Mouse (Mus musculus): ENCODE data around the gene Bcor. TPM values are rescaled to one million over a fixed set of nuclear protein-coding genes. Genes with fewer than 3 reads are reported as not detected.

Gene Bcor
- polyA plus RNA-seq, 1 experiment from 2014 or later: 11.7 TPM

DNA sequence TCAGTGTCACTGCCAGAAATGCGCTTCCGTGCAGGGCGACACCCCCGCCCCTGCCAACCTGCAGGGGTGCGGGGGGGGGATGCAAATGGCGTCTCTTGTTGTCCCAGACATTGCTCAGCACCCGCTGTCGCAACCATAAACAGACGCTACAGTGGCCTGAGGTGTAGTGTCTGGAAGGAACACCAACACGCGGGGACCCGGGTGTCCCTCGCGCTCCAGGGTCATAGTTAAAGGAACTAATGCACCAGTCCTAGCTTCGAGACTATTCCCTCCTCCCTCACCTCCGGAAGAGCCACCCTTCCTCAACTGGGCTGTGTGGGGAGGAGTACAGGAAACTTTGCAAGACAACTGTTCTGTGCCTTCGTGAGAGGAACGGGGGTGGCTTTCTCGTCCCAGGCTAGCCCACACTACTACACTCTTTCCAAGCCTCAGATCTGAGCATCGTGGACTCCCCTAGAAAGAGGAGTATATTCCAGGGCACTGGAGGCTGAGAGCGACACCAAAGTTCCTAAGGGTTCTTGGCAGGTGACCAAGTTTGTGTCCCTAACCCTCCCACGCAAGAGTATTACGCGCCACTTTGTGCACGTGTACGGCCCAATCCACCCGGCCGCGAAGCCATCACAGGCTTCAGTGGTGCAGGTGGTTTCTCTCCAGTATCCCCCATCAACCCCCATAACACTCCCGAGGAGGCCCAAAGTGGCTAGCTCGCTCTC lies 1.2 kb downstream of the Bcor start:
- H3K4me2 ChIP-seq: peak overlapping the region; percentile 69
- H3K4me1 ChIP-seq (replicated peaks): peaks cover 29% of the 10 kb centered on the region
- peak; percentile 25 for ATAC-seq (replicated peaks; ENCODE audit: insufficient number of reproducible peaks, insufficient read depth, low FRiP score, low read depth)
- no peaks in the 10 kb centered on the region for H3K9me3 ChIP-seq (replicated peaks)
- peak overlapping the region; percentile 55 for H3K4me3 ChIP-seq
- peaks cover 36% of the 10 kb centered on the region for H3K27me3 ChIP-seq
- H3K9ac ChIP-seq: peak overlapping the region; percentile 66
- 3% methylated on average over 29 of the region's 31 CpGs for WGBS
- peak overlapping the region; percentile 93 for H3K27ac ChIP-seq
- H3K36me3 ChIP-seq: no peaks in the 10 kb centered on the region

DNA sequence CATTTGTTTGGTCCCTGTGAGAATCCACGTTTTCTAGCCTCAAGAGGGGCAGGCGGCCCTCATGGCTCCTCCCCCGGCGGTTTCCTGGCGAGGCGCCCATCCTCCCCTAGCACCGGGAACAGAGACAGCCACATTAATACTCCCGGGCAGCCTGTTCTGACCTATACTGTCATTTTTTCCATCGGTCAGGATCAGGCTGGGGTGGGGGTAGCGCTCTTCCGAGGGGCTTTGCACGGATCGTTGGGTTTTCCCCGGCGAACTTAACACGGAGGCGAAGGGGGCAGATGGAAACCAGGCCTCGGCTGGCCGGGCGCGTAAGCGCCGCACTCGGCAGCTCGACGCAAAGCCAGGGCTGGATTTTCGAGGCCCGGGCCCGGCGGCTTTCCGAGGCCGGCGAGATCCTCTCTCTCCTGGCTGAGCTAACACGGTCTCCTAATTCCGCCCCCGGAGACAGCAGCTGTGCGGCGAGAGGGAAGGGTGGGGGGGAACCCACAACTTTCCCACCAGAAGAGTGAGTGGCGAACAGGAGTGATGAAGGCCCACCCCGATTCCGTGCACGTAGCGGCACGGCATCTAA lies 1.8 kb downstream of the Bcor start:
- Histone ChIP-seq H3K9ac (peak overlapping the region; percentile 66; the same call in 1 of the 2 replicates), H3K36me3 (no peaks in the 10 kb centered on the region), H3K4me2 (peak overlapping the region; percentile 69), H3K27me3 (peaks cover 40% of the 10 kb centered on the region), H3K4me3 (peak overlapping the region; percentile 55), H3K4me1 (replicated peaks) (peaks cover 29% of the 10 kb centered on the region), H3K27ac (peak overlapping the region; percentile 93), H3K9me3 (replicated peaks) (no peaks in the 10 kb centered on the region)
- 3% methylated on average over 42 of the region's 44 CpGs for WGBS
- peak; percentile 38; the same call in 1 of the 2 replicates for ATAC-seq (replicated peaks; ENCODE audit: insufficient number of reproducible peaks, insufficient read depth, low FRiP score, low read depth)

DNA sequence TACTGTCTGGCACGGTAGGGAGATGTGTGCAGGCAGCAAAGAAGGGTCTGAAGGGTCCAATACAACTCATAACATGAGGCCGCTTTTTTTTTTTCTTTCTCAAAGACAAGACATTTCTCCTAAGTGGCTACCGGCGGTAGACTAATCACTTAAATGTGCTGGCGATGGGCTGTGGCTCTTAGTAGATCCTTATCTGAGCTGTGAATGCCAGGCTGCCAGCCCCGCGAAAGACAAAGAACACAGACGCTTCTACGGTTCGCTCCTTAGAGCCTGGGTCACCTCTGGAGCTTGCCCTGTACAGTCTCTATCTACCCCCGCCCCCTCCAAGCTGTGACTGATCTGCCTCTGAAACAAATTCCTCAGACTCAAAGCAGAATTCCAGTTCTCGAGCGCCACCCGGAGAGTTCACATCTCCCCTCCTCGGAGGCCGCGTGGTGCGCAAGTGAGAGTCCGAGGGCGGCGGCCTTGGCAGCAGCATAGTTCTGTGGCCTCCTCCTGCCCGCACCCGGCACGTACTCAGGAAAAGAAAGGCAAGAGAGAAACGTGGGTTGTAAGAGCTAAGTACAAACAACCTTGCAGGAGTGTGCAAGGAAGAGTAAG lies 2.7 kb downstream of the Bcor start:
- no peaks in the 10 kb centered on the region for H3K9me3 ChIP-seq (replicated peaks)
- peak overlapping the region; percentile 66; the same call in 1 of the 2 replicates for H3K9ac ChIP-seq
- peak; percentile 24 for ATAC-seq (replicated peaks; ENCODE audit: insufficient number of reproducible peaks, insufficient read depth, low FRiP score, low read depth)
- no peaks in the 10 kb centered on the region for H3K36me3 ChIP-seq
- H3K27ac ChIP-seq: peak overlapping the region; percentile 93
- H3K27me3 ChIP-seq: peaks cover 41% of the 10 kb centered on the region
- peaks cover 34% of the 10 kb centered on the region for H3K4me1 ChIP-seq (replicated peaks)
- peak overlapping the region; percentile 69 for H3K4me2 ChIP-seq
- WGBS: 5% methylated on average over 25 of the region's 25 CpGs
- peak overlapping the region; percentile 55 for H3K4me3 ChIP-seq

DNA sequence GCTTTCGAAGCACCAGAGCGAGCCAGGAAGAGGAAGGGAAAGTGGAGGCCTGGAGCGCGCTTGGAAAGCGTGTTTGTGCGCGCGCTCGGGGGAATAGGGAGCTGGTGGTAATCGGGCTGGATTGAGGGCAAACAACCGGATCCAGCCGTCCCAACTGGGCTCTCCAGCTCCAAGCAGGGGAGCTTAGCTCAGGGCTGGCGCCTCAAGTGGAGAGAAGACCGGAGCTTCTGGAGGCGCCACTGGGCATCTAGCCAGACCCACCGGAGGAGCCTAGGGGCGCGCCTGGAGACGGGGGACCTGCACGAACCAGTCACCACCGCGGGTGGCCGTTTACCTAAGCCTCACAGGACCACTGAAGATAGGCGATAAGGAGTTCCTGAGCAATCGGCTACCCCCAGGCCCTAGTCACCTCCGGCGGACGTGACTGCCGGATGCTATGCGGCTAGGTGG lies 4.3 kb downstream of the Bcor start:
- peak overlapping the region; percentile 50 for H3K9ac ChIP-seq
- peak overlapping the region; percentile 41 for H3K4me3 ChIP-seq
- H3K36me3 ChIP-seq: no peaks in the 10 kb centered on the region
- H3K27ac ChIP-seq: peak overlapping the region; percentile 51
- peak overlapping the region; percentile 69 for H3K4me2 ChIP-seq
- no peaks in the 10 kb centered on the region for H3K9me3 ChIP-seq (replicated peaks)
- WGBS: 3% methylated on average over 28 of the region's 30 CpGs
- ATAC-seq (replicated peaks; ENCODE audit: insufficient number of reproducible peaks, insufficient read depth, low FRiP score, low read depth): no peak
- peaks cover 42% of the 10 kb centered on the region for H3K4me1 ChIP-seq (replicated peaks)
- H3K27me3 ChIP-seq: peaks cover 52% of the 10 kb centered on the region

DNA sequence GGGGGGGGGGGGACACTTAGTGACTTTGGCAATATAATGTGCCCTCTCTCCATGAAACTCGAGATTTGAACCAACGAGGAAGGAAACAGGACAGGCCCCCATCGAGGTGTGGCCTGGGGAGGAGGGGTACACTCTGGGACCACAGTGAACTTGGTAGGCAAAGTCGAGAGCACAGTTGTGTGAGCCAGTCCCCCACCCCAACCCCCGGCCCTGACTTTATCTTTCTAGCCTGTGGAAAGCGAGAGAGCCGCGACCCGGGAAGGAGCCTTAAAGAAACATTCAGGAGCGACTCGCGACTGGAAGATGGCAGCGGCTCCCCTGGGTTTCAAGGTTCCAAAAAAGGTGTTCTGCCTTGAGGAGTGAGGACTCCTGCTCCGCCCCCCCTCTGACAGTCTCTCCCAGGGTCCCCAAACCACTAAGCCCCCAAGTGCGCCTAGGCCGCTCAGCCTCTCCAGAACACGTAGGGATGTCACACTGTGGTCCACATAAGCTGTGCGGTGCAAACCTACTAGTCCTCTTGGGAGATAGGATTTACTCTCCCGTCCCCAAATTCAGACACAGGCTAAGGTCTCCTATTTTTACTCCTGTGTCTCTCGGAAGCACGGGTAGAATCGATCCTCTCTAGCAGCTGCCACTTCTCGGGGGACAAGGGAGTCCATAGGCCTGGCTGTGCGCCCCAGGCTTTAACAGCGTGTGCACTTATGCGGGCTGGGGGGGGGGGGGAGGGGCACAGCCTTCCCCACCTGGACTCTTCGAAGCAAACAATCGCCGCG lies 4.9 kb downstream of the Bcor start:
- Histone ChIP-seq H3K4me2 (peak overlapping the region; percentile 69), H3K36me3 (no peaks in the 10 kb centered on the region), H3K9ac (peak overlapping the region; percentile 50), H3K27ac (peak overlapping the region; percentile 51), H3K4me3 (peak overlapping the region; percentile 41), H3K9me3 (replicated peaks) (no peaks in the 10 kb centered on the region), H3K4me1 (replicated peaks) (peaks cover 48% of the 10 kb centered on the region), H3K27me3 (peaks cover 53% of the 10 kb centered on the region)
- no peak for ATAC-seq (replicated peaks; ENCODE audit: insufficient number of reproducible peaks, insufficient read depth, low FRiP score, low read depth)
- 18% methylated on average over 28 of the region's 30 CpGs for whole genome bisulfite sequencing

DNA sequence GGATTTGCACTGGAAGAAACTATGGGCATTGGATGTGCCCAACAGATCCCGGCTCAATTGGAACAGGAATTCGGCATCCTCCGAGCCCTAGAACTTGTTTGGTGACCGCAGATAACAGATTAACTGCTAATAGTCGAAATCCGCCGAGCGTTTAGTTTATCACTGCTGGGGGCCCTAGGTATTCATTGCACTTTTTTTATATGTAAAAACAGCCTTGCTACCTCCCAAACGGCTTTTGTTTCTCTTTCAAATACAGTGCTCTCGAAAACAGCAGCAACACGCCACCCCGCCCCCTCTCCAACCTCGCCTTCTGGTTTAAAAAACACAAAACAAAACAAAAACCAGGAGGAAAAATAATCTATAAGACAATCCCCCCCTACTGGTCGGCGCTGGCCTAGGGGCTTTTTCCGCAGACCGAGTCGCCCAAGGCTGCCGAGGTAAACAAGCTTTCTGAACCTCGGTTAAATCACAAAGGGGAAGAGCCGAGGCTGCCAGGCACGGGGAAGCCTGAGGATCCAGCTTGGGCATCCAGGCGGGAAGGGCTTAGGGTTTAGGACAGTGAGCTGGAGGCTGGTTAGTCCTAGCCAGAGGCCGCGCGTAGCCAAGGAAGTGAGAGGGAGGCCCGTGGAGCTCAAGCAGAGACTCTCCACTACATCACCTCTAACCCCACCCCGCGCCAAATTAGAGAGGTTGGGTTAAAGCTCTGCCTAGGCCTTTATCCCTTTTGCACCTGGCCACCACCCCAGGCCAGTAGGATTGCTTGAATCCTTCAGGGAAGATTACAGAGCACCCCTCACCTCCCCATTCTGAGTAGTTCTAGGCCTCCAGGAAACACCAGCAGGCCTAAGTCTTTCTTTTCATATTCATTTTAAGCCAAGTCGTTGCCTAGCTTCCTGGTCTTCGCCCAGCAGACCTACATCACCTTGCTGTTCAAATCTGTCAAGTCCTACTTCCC lies 6.7 kb downstream of the Bcor start:
- H3K36me3 ChIP-seq: no peaks in the 10 kb centered on the region
- peaks cover 44% of the 10 kb centered on the region for H3K27me3 ChIP-seq
- H3K9ac ChIP-seq: no peak overlapping the region
- 22% methylated on average over 31 of the region's 31 CpGs for WGBS
- peak overlapping the region; percentile 36 for H3K4me2 ChIP-seq
- peaks cover 45% of the 10 kb centered on the region for H3K4me1 ChIP-seq (replicated peaks)
- no peaks in the 10 kb centered on the region for H3K9me3 ChIP-seq (replicated peaks)
- ATAC-seq (replicated peaks; ENCODE audit: insufficient number of reproducible peaks, insufficient read depth, low FRiP score, low read depth): no peak
- no peak overlapping the region for H3K27ac ChIP-seq
- H3K4me3 ChIP-seq: no peak overlapping the region

DNA sequence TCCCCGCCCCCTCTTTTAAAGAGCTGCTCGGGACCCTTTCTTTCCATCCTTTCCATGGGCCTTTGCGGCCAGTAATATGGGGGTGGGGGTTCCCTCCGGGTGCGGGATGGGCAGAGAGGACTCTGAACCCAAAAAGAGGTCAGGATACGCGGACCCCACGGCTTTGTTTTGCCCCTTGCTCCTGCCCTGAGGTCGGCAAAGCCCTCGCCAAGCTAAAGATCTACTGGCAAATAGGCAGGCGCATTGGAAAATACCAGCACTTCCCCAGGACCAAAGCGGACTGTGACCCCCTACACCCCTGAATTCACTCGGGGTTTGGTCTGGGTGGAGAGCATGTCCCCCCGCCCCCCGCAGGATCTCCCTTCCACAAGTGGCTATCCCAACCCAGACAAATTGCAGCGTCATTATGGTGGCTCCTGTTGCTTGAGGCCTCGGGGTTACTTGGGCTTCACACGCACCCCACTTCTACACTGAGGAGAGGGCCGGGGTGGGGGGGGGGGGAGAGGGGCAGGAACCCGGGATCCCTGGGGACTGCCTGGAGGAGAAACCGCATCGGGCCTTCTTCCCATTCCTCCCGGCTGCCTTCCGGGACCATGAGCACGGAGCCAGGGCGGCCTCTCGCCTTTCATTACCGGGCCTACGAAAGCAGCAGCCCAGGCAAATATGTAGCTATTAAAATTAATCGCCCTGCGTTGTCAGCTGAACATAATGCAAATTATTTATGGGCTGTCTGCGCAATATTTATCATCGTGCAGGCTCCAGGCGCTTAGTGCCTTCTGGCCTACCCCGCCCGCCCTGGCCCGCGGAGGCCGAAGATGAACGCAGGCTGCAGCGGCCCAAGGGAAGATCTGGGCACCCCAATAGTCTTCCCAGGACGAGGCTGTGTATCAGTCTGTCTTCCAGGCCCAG lies 7.9 kb downstream of the Bcor start:
- Histone ChIP-seq H3K4me2 (peak overlapping the region; percentile 59), H3K4me1 (replicated peaks) (peaks cover 43% of the 10 kb centered on the region), H3K27me3 (peaks cover 35% of the 10 kb centered on the region), H3K27ac (no peak overlapping the region), H3K9me3 (replicated peaks) (no peaks in the 10 kb centered on the region), H3K4me3 (peak overlapping the region; percentile 39), H3K36me3 (no peaks in the 10 kb centered on the region), H3K9ac (no peak overlapping the region; the same call in 1 of the 2 replicates)
- WGBS: 34% methylated on average over 40 of the region's 42 CpGs
- no peak for ATAC-seq (replicated peaks; ENCODE audit: insufficient number of reproducible peaks, insufficient read depth, low FRiP score, low read depth)

DNA sequence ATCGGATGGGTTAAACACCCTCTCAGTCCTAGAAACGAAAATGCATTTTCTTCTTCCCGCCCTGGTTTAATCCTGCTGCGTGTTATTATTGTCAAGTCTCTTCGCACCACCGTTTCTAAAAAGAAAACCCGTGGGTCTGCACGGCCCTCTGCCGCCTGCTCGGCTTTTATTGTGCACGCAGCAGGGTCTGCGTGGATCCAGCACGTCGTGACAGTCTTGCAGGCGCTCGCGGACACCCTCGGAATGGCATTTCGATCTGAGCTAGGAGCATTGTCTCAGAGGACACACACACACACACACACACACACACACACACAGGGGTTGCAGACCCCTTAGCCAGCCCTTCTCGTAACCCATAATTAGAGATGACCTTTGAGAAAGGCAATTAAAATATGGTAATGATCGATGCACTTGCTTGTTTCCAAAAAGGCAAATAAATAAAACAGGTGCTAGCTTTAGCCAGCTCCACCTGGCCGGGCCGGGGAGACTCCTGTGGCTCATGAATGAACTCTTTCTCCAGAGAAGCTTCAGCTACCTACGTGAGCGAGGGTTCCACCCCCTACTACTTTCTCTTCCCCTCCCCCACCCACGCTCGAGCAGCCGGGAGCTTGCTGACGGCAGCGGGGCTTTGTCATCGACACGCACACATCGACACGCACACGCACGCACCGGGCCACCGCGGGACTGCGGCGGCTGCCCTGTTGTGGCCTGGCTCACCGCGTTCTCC lies 8.7 kb downstream of the Bcor start:
- Histone ChIP-seq H3K4me1 (replicated peaks) (peaks cover 35% of the 10 kb centered on the region), H3K4me3 (peak overlapping the region; percentile 39), H3K9ac (no peak overlapping the region; the same call in 1 of the 2 replicates), H3K4me2 (peak overlapping the region; percentile 59), H3K27ac (no peak overlapping the region), H3K27me3 (peaks cover 33% of the 10 kb centered on the region), H3K9me3 (replicated peaks) (no peaks in the 10 kb centered on the region), H3K36me3 (no peaks in the 10 kb centered on the region)
- 7% methylated on average over 43 of the region's 43 CpGs for WGBS
- ATAC-seq (replicated peaks; ENCODE audit: insufficient number of reproducible peaks, insufficient read depth, low FRiP score, low read depth): no peak

DNA sequence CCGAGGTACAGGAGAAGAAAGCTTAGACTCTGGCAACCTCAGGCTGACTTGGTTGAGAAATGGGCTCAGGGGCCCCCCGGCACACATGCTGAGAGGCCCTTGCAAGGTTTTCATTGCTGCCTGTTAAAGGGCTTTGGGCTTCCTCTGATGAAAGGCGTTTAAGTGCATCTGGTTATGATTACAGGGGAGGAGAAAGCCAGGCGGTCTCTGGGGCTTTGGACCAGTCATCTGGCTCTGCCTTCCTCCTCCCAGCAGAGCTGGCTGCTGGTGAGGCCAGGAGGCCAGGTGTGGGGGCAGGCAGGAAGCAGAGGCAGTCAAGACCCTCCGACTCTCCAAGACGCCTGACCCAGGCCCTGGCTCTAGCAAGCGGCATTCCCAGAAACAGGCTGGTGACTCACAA lies 9.7 kb downstream of the Bcor start:
- Histone ChIP-seq H3K27ac (no peak overlapping the region), H3K9ac (no peak overlapping the region), H3K4me2 (0 out of 2 replicates have a peak overlapping the region, but pooled peaks have one; percentile 21), H3K36me3 (no peaks in the 10 kb centered on the region), H3K9me3 (replicated peaks) (no peaks in the 10 kb centered on the region), H3K27me3 (peaks cover 24% of the 10 kb centered on the region), H3K4me1 (replicated peaks) (peaks cover 28% of the 10 kb centered on the region), H3K4me3 (no peak overlapping the region)
- ATAC-seq (replicated peaks; ENCODE audit: insufficient number of reproducible peaks, insufficient read depth, low FRiP score, low read depth): no peak
- 12% methylated on average over 7 of the region's 7 CpGs for WGBS

All from heart, embryonic 15.5 days (tissue).